Comparison of ENCODE assay signal across 1 mouse cellular context in the genomic region with DNA sequence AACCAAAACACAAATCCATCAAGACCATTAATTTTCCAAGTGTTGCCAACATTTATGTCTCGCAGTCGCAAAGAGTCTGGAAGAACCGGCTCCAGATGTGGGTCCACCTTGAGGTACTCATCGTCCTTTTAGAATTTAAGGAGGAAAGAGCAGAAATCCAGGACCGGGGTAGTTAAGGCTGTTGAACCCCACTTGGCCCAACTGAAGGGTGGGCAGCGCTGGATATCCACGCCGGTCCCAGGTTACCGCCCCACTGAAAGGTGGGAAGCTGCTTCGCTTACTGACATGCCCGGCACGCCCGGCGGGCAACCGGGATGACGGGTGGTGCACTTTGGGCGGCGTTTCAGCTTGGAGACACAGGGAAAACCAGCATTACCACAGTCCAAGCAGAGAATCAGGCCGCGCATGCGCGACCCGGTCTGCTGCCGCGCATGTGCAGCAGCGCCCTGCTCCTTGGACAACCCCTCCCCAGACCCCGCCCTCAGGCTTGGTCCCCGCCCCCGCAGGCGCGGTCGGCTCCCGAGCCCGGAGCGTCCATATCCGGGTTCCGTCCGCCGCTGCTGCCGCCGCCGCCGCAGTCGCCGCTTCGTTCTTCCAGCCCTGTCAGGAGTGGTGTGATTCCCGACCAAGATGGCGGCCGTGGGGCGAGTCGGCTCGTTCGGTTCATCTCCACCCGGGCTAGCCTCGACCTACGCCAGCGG.
TF ChIP-seq lines count a peak whose summit lies in the region.

TSS of gene Dync1li1 (plus strand) at position 539 of the 701 bp plus-strand sequence.

TF ChIP-seq in myocyte, 11 proteins besides CTCF, POLR2A, EP300 and RAD21 (continued from another document):
- TF ChIP-seq TCF12 (IDR thresholded peaks at IDR 0.05; ENCODE audit: insufficient read depth, poor library complexity, severe bottlenecking), result no peak
- TF ChIP-seq MYOD1 (IDR thresholded peaks at IDR 0.05; ENCODE audit: control insufficient read depth in 1 of 3, insufficient read length in 2 of 3, low read depth in 2 of 3), result peak in 1 of 3 experiments; percentile 23
- TF ChIP-seq MYOG (IDR thresholded peaks at IDR 0.05; ENCODE audit: control insufficient read depth in 1 of 3, insufficient read depth in 1 of 3, insufficient read length in 2 of 3, low read depth in 2 of 3), result no peak
